Mouse (Mus musculus) Muller cell, postnatal 12 days (primary cell): ENCODE results near the gene Med8.

Experiments used
- DNase-seq: peaks from one replicate; pipeline ENCODE4 v3.0.0-alpha.2; 2015; ENCODE audit errors: inconsistent ontology term

Med8 gene

GRCm38 (mm10) chr4:118415779-118416178, 6.6 kb downstream of the Med8 start:
- peak; percentile 11 for DNase-seq

- DNase-seq: no peak
Observed at GRCm38 (mm10) chr4:118416329-118416728, 7.2 kb downstream of the Med8 start.

- DNase-seq: no peak
Observed at GRCm38 (mm10) chr4:118417112-118417797, 8.1 kb downstream of the Med8 start.

GRCm38 (mm10) chr4:118421384-118421783, 12.2 kb downstream of the Med8 start:
- no peak for DNase-seq

- DNase-seq: no peak
Observed at GRCm38 (mm10) chr4:118424541-118425160, 15.5 kb downstream of the Med8 start.

GRCm38 (mm10) chr4:118425374-118425773, 16.2 kb downstream of the Med8 start:
- no peak for DNase-seq

GRCm38 (mm10) chr4:118427415-118427767, 18.3 kb downstream of the Med8 start:
- DNase-seq: no peak

- DNase-seq: peak; percentile 97
Observed at GRCm38 (mm10) chr4:118427768-118428451, 18.8 kb downstream of the Med8 start, which contains the start of gene Elovl1. Gene Elovl1, plus strand, starts transcription at chr4:118428093.

- DNase-seq: peak; percentile 51
Observed at GRCm38 (mm10) chr4:118428531-118429214, 19.5 kb downstream of the Med8 start.

GRCm38 (mm10) chr4:118429215-118429895, 20.2 kb downstream of the Med8 start:
- DNase-seq: no peak

GRCm38 (mm10) chr4:118432332-118432731, 23.2 kb downstream of the Med8 start:
- DNase-seq: no peak

GRCm38 (mm10) chr4:118436820-118437603, 27.9 kb downstream of the Med8 start, which contains the start of gene Cdc20:
Gene Cdc20, minus strand, starts transcription at chr4:118437352.
- peak; percentile 99 for DNase-seq

- DNase-seq: peak; percentile 70
Observed at GRCm38 (mm10) chr4:118437829-118438253, 28.7 kb downstream of the Med8 start.

GRCm38 (mm10) chr4:118445088-118445487, 36.0 kb downstream of the Med8 start:
- DNase-seq: no peak

GRCm38 (mm10) chr4:118445781-118446414, 36.8 kb downstream of the Med8 start:
- peak; percentile 34 for DNase-seq

- DNase-seq: no peak
Observed at GRCm38 (mm10) chr4:118446415-118447153, 37.4 kb downstream of the Med8 start.

GRCm38 (mm10) chr4:118457345-118457975, 48.3 kb downstream of the Med8 start, which contains the start of gene Mpl:
Gene Mpl, minus strand, starts transcription at chr4:118457513.
- no peak for DNase-seq

- no peak for DNase-seq
Observed at GRCm38 (mm10) chr4:118464956-118465355, 55.8 kb downstream of the Med8 start.
